Mouse (Mus musculus): ENCODE data around the gene Ccdc155. TPM values are rescaled to one million over a fixed set of nuclear protein-coding genes. Genes with fewer than 3 reads are reported as not detected.
"Not testable (repeated sequence)": the region's sequence is repeated elsewhere in the genome, so short reads cannot be mapped to it uniquely, and the experiment has no call there.

The Ccdc155 gene
- total RNA-seq, 1 experiment from 2014 or later = 0.22 TPM

GRCm38 (mm10) chr7:45190186-45190585 lies 14.5 kb downstream of the Ccdc155 start:
- no peak for DNase-seq

GRCm38 (mm10) chr7:45189600-45189999 lies 15.1 kb downstream of the Ccdc155 start:
- no peak for DNase-seq

- DNase-seq = no peak
Measured at GRCm38 (mm10) chr7:45185921-45186320, 18.8 kb downstream of the Ccdc155 start.

GRCm38 (mm10) chr7:45183672-45184071 lies 21.0 kb downstream of the Ccdc155 start:
- DNase-seq = no peak

- peak; percentile 28 for DNase-seq
Measured at GRCm38 (mm10) chr7:45182606-45183005, 22.1 kb downstream of the Ccdc155 start.

- DNase-seq = peak; percentile 95
Measured at GRCm38 (mm10) chr7:45182199-45182601, 22.5 kb downstream of the Ccdc155 start.

- peak; percentile 60 for DNase-seq
Measured at GRCm38 (mm10) chr7:45181540-45181939, 23.2 kb downstream of the Ccdc155 start.

- DNase-seq = no peak
Measured at GRCm38 (mm10) chr7:45180896-45181477, 23.7 kb downstream of the Ccdc155 start, which contains the start of gene Pth2. Gene Pth2, plus strand, starts transcription at chr7:45180995.

- no peak for DNase-seq
Measured at GRCm38 (mm10) chr7:45179469-45179868, 25.2 kb downstream of the Ccdc155 start, which contains the start of gene Gfy. Gene Gfy, minus strand, starts transcription at chr7:45179569.

- no peak for DNase-seq
Measured at GRCm38 (mm10) chr7:45178550-45178949, 26.1 kb downstream of the Ccdc155 start.

GRCm38 (mm10) chr7:45176356-45176755 lies 28.3 kb downstream of the Ccdc155 start:
- DNase-seq = no peak

GRCm38 (mm10) chr7:45175929-45176328 lies 28.8 kb downstream of the Ccdc155 start:
- DNase-seq = no peak

- no peak for DNase-seq
Measured at GRCm38 (mm10) chr7:45175398-45175797, 29.3 kb downstream of the Ccdc155 start.

GRCm38 (mm10) chr7:45174567-45175280 lies 30.0 kb downstream of the Ccdc155 start:
- DNase-seq = no peak

- DNase-seq = not testable (repeated sequence)
Measured at GRCm38 (mm10) chr7:45173772-45174171, 30.9 kb downstream of the Ccdc155 start.

GRCm38 (mm10) chr7:45172974-45173373 lies 31.7 kb downstream of the Ccdc155 start:
- DNase-seq = peak; percentile 38

- DNase-seq = no peak
Measured at GRCm38 (mm10) chr7:45169495-45169894, 35.2 kb downstream of the Ccdc155 start.

GRCm38 (mm10) chr7:45168656-45169055 lies 36.0 kb downstream of the Ccdc155 start:
- no peak for DNase-seq

GRCm38 (mm10) chr7:45167761-45168445 lies 36.8 kb downstream of the Ccdc155 start:
- no peak for DNase-seq

- no peak for DNase-seq
Measured at GRCm38 (mm10) chr7:45166950-45167401, 37.7 kb downstream of the Ccdc155 start.

- DNase-seq = no peak
Measured at GRCm38 (mm10) chr7:45165701-45166100, 39.0 kb downstream of the Ccdc155 start.

- DNase-seq = no peak
Measured at GRCm38 (mm10) chr7:45164833-45165232, 39.9 kb downstream of the Ccdc155 start.
